Mouse (Mus musculus) telencephalon, adult 2 months (tissue): ENCODE measurements around the gene Rtn4r.
"Not testable (repeated sequence)": the region's sequence is repeated elsewhere in the genome, so short reads cannot be mapped to it uniquely, and the experiment has no call there.

ENCODE experiments used
- DNase-seq: peaks from one replicate; pipeline ENCODE4 v3.0.0-alpha.2; 2011; ENCODE audit warnings: low read depth, low spot score

Gene Rtn4r

DNA sequence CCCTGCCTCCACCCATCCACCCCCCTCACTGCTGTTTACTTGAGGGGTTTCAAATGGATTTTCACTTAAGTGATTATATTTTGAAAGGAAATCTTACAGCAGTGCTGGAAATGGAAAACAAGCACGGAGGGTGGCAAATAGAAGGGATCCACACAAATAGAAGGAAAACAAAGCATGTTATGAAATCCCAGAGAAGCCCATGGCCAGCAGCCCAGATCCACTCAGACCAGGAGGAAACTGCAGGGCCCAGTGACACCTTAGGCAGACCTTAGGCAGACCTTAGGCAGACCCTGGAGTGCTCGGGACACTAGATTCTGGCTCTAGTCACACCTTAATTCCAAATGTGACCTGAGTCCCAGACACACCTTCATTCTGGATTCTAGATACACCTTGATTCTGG lies 63.6 kb downstream of the Rtn4r start:
- no peak for DNase-seq

DNA sequence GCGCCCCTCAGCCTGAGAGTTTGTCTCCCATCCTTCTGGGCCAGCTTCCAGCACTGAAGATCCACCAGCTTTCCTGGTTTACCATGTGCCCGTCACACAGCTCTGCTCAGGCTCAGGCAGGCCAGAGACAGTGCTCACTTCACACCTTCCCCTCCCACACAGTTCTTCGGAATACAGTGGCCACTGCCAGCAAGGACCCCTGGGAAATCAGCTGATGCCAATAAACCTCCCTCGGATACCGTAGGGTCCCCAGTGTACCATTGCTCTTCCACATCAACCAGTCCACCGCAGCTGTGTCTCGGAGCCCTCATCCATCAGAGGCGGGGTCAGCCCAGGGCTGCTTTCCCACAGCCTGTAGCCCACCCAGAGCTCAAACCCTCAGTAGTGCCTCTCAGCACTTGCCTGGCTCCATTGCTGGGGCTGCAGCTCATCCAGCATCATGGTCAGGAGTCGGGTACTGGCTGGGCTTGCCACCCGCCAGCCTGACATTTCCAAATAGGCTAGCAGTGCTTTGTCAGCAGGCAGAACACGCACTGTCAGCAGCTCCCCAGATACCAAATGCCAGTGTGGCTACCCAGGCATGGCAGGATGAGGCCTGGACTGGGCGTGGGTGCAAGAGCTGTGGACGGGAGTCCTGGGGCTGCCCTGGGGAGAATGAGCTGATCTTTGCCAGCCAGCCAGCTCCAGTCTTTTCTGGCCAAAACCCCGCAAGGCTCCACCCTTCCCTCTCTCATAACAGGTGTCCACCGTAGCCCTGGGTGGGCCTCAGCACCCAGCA lies 67.0 kb downstream of the Rtn4r start:
- DNase-seq = no peak

DNA sequence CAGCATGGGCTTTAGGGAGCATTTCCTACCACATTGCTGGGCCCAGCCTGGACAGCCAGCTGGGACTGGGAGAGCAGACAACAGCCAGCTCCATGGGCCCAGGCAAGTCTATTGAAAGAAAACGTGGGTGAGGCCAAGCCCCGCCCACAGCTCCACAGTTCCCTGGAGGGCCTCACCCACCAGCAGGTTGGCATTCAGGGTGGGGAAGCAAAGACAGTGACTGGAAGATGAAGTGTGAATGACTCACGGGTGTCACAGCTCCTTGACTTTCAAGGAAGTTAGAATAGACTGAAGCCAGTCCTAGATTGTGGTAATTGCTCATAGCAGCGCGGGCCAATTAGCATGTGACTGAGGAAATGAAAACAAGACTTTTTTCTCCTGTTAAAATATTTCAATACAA lies 67.6 kb downstream of the Rtn4r start:
- DNase-seq = peak; percentile 92

DNA sequence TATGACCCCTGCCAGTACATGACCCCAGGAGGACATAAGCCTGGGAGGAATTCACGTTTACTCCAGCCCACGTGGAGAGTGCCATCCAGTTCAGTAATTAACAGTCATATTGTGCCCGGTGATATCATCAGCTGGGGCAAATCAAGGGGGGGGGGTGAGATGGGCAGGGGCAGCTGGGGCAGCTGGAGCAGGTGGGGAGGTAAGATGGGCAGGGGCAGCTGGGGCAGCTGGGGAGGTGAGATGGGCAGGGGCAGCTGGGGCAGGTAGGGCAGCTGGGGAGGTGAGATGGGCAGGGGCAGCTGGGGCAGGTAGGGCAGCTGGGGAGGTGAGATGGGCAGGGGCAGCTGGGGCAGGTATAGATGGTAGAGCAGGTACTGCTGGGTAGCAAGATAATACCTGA lies 68.1 kb downstream of the Rtn4r start:
- not testable (repeated sequence) for DNase-seq

DNA sequence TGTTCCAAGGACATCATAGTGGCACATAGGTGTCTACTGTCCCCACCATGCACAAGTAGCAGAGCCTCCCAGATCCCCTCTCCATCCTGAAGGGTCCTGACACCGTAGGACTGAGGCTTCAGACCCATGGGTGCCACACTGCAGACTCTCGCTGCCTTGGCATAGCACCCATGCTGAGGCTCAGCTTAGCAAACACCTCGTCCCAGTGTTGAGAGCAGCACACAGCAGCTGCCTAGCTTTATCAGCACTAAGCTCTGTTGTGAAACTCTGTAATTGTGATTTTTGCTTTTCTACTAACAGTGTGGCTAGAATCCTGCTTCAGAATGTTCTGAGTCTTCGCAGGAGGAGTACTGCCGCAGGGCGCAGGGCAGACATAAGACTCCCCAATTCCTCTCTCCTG lies 70.4 kb downstream of the Rtn4r start:
- DNase-seq = no peak

DNA sequence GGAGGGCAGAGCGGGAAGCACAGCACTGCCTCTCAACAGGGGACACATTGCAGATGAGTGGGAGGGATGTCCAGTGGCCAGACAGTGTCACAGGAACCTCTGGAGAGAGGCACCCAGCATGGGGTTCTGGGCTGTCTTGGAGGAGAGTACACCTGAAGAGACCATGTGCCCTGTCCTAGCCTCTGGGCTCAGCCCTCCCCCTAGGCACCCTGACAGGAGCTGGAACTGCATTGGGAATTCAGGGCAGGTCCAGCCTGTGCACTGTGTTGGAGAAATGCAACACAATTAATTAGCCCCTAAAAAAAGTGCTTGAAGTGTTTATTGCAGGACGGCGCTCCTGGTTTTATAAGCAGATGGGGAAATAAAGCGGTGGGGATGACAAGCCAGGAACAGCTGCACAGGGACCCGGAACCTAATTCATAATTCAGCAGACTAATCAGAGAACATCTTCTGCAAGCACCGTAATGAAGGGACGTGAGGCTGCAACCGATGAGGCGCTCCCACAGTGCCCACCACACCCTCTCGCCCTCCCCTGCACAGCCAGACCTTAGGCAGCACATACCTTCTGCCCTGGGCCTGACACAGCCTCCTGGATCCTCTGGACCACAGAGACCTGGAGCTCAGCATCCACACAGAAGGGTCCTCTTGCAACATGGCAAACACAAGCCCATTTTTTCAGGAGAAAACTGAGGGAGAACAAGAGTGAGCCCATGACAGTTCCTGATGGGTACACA lies 71.1 kb downstream of the Rtn4r start:
- no peak for DNase-seq

DNA sequence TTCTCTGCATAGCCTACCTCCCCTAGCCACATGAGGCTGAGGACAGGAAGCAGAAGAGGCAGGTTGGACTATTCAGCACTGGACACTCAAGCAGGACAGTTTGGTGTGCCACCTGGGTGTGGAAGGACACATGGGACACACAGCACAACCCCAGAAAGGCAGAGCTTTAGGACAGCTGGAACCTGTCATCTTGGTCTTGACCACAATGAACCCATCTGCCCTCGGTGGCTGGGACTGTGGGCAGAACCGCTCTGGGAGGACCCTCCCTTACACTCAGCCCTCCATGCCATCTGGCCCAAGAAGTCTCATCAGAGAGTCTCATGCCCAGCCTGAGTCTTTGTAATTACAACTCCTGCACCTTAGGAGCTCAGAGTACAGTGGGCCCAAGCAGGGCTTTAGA lies 72.6 kb downstream of the Rtn4r start:
- DNase-seq = no peak

DNA sequence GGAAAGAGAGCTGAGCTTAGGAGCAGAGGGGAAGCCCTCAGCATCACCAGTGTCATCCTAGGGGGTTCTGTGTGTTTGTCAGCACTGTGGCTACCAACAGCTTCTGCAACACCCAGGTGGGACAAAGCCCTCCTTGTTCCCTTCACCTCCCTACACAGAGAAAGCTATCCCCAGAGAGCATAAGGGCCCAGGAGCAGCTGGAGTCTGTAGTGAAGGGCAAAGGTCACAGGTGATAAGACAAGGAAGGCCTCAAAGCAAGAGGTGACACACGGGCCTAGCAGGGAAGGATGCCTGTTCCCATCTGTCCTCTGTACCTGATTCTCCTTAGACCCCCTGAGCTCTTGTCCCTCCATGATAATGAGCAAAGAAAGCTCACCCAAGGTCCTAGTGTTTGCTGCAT lies 74.2 kb downstream of the Rtn4r start:
- DNase-seq = no peak
